Mouse (Mus musculus) cerebellum, postnatal 25 days (tissue): ENCODE measurements at regions not wholly inside any gene's neighbourhood (a gene's known extent, or its start where the extent isn't known, plus 50 kb on each side); places are given as distances from the start of the nearest gene placed in this dataset.
A peak's percentile ranks its signal among the peaks of the same experiment; 100 is the strongest.

Experiments used
- DNase-seq, 2 experiments: peaks; one replicate each; pipeline ENCODE4 v3.0.0; 2021; ENCODE audit warnings: mixed read lengths in 2 of 2

DNA sequence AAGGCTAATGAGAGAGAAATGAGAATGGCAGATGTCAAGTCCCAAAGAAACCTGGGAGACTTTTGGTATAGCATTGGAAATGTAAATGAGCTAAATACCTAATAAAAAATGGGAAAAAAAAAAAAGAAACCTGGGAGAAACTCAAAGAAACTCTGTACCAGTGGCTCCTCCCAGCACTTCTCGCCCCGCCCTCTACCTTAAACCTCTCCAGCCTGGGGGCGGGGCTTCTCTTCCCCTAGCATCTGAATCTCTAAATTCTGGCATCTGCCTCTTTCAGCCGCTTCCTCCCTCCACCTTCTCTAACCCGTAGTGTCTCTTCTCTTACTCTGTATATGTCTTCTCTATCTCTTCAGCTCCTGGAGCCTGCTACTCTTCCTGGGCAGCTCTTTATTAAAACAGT is 53.2 kb downstream of the Gpr6 start:
- DNase-seq, result no peak

DNA sequence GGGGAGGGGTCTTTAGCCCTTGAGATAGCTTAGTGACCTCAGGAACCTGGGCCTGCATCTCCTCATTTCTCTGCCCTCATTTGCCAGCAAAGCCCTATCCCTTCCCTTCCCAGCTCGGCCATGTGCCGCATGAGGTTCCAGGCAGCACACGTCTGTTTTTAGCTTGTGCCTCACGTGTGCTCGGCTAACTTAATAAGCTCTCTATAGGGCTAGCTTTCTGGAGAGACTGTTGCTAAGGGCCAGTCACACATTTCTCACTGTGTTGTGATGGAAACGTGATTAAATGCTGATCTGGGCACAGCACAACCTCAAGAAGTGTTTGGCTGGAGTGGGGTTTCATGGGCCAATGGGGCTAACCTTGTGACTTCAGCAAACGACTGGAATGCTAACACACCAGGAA is 55.5 kb downstream of the Gpr6 start:
- no peak for DNase-seq

DNA sequence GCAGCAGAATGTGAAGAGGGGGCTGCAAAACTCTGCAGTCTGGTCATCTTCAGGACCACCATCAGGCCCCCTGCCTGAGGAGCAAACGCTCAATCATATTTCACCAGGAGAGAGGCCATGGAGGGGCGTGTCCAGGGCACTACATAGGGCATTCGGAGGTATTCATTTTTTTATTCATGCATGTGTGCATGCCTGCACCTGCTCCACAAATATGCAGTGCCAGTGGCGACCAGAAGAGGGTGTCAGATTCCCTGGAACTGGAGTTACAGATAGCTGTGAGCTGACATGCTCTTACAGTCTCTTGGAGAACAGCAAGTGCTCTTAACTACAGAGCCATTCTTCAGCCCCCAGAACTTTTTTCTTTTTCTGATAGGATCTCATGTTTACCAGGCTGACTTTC is 56.4 kb downstream of the Gpr6 start:
- peak; percentile 61 to 79 for DNase-seq

DNA sequence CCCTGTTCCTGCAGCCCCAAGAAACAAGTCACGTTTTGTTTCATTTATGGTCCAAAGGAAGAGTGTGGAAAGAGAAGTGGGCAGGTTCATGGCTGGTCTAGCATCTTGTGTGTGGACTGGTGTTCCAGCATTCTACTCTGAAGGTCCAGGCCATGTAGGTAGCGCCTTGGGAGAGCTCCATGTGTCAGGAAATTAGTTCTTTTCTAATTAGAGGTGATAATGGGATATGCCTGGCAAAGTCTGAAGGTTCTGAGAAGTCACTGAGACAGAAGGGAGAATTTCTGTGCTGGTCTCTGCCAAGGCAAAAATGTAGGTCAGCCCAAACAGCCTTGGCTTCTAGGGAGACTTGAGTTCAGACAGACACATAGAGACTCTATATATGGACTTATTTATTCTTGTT is 61.5 kb downstream of the Gpr6 start:
- DNase-seq, result peak; percentile 40 to 52

DNA sequence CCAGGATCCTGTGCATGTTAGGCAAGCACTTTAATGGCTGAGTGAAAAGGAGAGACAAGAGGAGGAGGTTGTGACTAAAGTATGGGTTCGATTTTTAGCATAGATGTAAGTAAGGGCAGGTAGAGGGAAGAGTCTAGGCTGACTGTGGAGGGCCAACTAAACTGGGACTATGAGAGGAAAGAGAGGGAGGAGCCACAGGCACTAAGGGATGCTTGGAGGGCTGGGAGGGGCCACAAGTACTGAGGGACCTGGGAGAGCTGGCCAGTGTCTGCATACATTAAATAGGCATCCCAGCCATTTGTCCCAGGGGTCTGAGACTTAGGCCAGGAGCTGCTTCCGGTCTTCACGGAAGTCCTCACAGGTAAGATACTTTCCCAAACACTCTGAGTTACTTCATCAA is 64.2 kb downstream of the Gpr6 start:
- no peak for DNase-seq

DNA sequence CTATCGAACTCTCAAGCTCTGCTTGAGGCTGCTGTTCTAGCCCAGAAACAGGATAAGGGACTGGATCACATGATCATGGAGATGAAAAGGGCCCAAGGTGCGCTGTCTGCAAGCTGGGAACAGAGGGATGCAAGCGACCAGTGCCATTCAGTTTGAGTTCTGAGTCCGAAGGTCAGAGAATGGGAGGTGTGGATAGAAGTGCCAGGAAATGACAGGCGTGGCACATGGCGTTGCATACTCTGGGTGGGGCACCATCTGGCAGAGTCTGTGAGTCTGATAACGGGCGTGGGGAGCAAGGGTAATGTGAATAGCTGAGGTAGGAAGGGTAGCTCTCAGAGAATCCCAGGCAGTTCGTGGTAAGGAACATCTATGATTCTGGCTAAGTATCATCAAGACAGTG is 65.5 kb downstream of the Gpr6 start:
- DNase-seq, result no peak

DNA sequence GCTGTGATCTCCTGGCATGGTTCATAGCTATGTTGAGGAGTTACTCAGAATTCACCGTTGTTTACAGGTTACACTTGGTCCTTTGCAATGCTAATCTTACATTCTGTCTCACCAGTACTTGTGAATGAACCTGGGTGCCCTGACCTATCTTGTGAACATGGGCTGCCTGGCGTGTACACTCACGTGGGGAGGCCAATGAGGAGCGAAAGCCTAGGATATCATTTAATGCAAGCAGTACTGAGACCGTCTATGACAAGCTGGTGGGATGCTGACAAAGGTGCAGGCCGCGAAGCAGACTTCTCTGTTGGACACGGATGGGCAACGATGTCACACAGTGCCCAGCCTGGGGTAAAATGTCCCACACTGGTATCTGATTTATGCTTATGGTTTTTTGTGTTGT is 66.3 kb downstream of the Gpr6 start:
- DNase-seq, result no peak

DNA sequence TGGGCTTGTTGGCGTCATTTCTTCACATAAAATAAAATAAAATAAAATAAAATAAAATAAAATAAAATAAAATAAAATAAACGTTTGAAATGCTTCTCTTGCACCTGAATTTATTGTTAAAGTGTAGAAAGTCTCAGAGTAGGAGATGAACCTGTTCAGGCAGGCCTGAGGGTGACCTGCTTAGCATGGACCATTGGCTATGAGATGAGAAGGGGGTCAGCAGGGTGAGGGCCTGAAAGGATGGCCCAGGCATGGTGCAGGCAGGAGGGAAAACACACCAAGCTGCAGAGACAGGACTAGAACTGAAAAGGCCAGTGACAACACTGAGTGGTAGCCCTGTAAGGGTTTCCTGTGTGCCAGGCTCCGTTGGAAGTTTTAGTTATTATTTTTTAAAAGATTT is 67.3 kb downstream of the Gpr6 start:
- DNase-seq, result no peak

DNA sequence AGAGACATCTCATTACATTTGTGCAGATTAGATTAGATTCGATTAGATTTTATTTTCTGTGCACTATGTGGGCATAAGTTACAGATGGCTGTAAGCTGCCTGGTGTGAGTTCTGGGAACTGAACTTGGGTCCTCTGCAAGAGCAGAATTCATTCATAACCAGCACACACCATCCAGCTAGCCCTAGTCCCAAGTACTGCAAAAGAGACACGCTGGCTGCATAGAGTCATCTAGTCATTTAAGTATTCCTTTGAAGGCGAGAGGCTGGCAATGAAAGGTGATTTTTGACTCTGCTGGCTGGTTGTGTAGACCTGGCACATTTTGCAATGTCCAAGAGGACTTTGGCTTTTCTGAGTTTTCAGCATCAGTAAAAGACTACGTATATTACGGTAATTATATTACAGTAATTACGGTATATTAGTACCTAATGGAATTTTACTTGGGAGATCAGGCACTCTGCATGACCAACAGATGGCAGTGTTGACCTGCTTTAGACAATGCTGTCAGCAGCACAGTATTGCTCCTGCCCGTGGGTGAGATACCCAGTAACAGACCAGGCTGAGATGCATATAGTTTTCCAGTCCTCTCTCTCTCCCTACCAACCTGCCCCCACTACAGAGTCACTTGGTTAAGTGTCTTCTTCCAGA is 67.9 kb downstream of the Gpr6 start:
- peak; percentile 74 to 85 for DNase-seq

DNA sequence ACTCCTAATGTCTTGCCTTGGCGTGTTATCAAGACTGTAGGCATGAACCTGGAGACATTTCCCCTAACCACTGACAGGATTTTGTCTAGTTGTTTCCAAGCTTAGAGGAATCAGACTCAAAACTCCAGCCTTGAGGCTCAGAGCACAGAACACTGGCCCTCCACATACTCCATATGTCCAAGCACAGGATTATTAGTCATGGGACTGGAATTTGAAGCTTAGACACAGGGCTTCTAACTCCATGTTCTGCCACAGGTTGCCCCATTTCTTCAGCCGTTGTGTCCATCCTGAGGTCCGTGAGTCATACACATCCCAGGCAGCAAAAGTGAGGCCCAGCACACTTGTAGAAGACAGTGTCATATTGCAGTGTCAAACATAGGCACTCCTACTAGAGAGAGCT is 68.9 kb downstream of the Gpr6 start:
- DNase-seq, result no peak

DNA sequence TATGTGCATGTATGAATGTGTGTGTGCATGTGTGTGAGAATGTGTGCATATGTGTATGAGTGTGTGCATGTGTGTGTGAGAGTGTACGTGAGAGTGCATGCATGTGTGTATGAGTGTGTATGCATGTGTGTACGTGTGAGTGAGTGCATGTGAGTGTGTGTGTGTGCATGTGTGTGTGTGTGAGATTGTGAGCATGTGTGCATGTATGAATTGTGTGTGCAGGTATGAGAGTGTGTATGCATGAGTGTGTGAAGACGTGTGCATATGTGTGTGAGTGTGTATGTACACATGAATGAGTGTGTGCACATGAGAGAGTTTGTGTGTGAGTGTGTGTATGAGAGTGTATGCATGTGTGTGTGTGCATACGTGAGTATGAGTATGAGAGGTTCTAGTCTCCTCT is 71.1 kb downstream of the Gpr6 start:
- DNase-seq, result no peak

DNA sequence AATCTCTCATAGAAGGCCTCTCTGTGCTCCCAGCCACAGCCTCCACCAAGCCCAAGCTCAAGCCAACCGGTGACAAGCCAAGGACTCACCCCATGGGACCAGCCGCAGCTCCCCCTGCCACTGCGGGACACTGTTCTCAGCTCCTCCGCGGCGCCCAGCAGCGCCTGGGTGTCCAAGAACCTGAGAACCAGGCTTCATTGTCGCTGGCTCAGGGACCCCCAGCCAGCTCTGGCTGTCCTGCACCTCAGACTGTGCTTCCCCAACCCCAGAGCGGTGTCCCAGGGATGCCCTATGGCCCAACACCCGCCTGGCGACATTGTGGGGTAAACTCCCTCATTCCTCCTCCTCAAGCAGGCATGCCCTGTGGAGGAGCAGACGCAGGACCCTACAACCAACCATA is 72.6 kb downstream of the Gpr6 start:
- no peak for DNase-seq

DNA sequence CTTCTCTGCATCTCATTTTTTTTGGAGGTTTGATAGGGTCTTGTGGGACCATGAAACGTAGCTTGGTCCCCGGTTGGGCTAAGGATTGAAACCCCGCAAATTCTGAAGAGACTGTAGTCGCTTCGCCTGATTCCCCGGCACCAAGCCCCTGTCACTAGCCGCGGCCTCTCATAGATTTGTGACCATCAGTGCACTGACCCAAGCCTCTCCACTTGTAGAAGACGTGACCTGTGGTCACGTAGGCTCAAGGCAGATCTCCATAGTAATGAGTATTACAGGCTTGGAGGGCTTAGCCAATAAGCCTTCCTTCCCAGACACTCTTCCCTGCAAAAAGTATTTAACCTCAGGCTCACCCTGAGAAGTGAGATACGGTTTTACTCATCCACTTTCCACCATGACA is 73.3 kb downstream of the Gpr6 start:
- no peak for DNase-seq

DNA sequence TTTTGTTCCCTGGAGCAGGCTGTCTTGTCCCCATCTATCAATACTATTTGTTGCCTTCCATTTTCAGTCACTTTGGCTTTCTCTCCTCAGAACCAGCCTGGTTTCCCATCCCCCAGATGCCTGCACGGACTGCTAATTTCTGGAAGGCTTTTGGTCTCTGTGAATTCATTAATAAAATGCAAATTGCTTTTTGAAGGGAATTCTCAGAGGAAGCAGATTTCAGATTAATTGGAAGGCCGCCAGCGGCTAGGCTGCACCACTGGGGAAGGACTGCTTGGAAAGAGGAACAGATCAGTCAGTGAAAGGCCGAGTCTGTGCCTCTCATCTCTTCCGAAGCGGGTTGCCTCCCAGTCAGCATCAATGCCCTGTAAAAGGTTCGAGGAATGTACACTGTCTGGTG is 73.8 kb downstream of the Gpr6 start:
- DNase-seq, result peak; percentile 30 to 58

DNA sequence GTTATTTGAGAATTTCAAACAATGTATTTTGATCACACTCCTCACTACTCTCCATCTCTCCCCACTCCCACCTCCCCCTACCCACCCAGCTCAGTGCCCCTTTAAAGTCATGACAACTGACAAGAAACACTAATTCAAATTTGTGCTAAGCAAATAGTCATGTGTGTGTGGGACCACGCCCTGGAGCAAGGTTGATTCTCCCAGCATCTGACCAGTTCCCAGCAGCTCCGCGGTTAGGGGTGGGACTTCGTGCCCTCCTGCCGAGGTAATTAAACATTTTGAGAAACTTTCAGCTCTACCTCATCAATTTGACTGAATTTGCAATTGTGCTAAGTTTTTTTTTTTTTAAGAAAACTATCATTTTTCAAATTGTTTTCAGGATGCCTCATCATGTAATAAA is 74.5 kb downstream of the Gpr6 start:
- DNase-seq, result no peak
